Mouse (Mus musculus) limb, embryonic 15.5 days (tissue): ENCODE measurements at regions not wholly inside any gene's neighbourhood (a gene's known extent, or its start where the extent isn't known, plus 50 kb on each side); places are given as distances from the start of the nearest gene placed in this dataset.

ENCODE experiments used
- ATAC-seq: fragments of 200-750 bp; cut with Nextera tagmentation; 2 replicates; pipeline ENCODE4 v1.8.0; 2017; ENCODE audit warnings: low read depth, moderate TSS enrichment; ENCODE audit not compliant: insufficient number of reproducible peaks, low FRiP score, low TSS enrichment
- H3K27ac ChIP-seq: fragments of 300-500 bp; sonication (generic); 2 replicates; pipeline ENCODE4 v1.5.1; 2015; ENCODE audit warnings: moderate library complexity, mild to moderate bottlenecking, inconsistent platforms
- H3K27me3 ChIP-seq: fragments of 300-500 bp; sonication (generic); 2 replicates; pipeline ENCODE4 v1.6.1; 2015; ENCODE audit warnings: inconsistent platforms
- H3K36me3 ChIP-seq: fragments of 300-500 bp; sonication (generic); 2 replicates; pipeline ENCODE4 v1.6.1; 2015; ENCODE audit warnings: inconsistent platforms
- H3K4me1 ChIP-seq: fragments of 300-500 bp; sonication (generic); 2 replicates; pipeline ENCODE4 v1.6.1; 2015; ENCODE audit warnings: inconsistent platforms
- H3K4me2 ChIP-seq: fragments of 300-500 bp; sonication (generic); 2 replicates; pipeline ENCODE4 v1.6.1; 2015; ENCODE audit warnings: mild to moderate bottlenecking, inconsistent platforms
- H3K4me3 ChIP-seq: fragments of 300-500 bp; sonication (generic); 2 replicates; pipeline ENCODE4 v1.5.1; 2015; ENCODE audit warnings: mild to moderate bottlenecking, inconsistent platforms
- H3K9ac ChIP-seq: fragments of 300-500 bp; sonication (generic); 2 replicates; pipeline ENCODE4 v1.6.1; 2015; ENCODE audit warnings: inconsistent platforms
- H3K9me3 ChIP-seq: fragments of 300-500 bp; sonication (generic); 2 replicates; pipeline ENCODE4 v1.6.1; 2016; ENCODE audit warnings: inconsistent platforms
- WGBS: fragments of 180-500 bp; shearing (Covaris S2); methylation state at CpG from one replicate; pipeline ENCODE4 v1.1.7; 2015; 5-methylcytosine and 5-hydroxymethylcytosine counted together

DNA sequence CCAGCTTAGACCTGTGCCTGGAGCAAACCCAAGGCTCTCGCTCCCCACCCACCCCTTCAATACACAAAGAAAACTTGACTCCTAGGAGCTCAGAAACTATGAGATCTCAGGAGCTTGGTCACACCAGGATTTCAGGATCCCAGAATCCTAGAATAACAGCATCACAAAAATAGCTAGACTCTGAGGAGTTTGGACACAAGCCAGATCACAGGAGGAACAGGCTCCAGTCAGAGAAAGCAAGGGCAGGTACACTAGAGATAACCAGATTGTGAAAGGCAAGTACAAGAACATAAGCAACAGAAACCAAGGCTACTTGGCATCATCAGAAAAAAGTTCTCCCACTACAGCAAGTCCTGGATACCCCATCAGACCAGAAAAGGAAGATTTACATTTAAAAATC lies 221.5 kb downstream of the Epha7 start:
- Histone ChIP-seq H3K9ac (no peak overlapping the region), H3K9me3 (no peaks in the 10 kb centered on the region), H3K4me2 (no peak overlapping the region), H3K4me3 (no peak overlapping the region), H3K4me1 (no peaks in the 10 kb centered on the region), H3K27ac (no peak overlapping the region), H3K36me3 (no peaks in the 10 kb centered on the region), H3K27me3 (no peaks in the 10 kb centered on the region)
- WGBS: 100% methylated on average over 1 of the region's 1 CpGs
- no peak for ATAC-seq

DNA sequence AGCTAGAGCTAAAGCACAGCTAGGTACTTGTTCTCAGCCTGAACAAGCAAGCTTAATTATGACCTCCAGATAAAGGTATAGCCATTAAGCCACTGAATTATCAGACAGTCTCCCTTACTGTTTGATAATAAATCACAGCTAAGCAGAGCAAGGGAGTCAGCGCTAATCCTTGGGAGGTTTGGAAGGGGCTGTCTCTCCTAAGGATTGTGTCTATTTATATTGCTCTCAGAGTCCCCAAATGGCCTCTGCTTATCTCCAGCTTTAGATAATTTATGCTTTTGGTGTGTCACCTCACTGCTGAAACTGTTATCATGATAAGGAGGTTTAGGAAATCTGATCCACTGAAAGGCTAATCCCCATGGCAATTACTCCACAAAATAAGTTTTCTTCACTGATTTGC lies 227.1 kb downstream of the Epha7 start:
- Histone ChIP-seq H3K36me3 (no peaks in the 10 kb centered on the region), H3K4me2 (no peak overlapping the region), H3K4me3 (no peak overlapping the region), H3K9me3 (no peaks in the 10 kb centered on the region), H3K9ac (no peak overlapping the region), H3K4me1 (no peaks in the 10 kb centered on the region), H3K27ac (no peak overlapping the region), H3K27me3 (no peaks in the 10 kb centered on the region)
- no peak for ATAC-seq
- WGBS: 24% methylated on average over 1 of the region's 1 CpGs

- no peaks in the 10 kb centered on the region for H3K9me3 ChIP-seq
- no peak overlapping the region for H3K4me3 ChIP-seq
- WGBS: 93% methylated on average over 12 of the region's 12 CpGs
- no peak overlapping the region for H3K4me2 ChIP-seq
- ATAC-seq: no peak
- H3K4me1 ChIP-seq: no peaks in the 10 kb centered on the region; the same call in 1 of the 2 replicates
- no peak overlapping the region for H3K27ac ChIP-seq
- H3K36me3 ChIP-seq: no peaks in the 10 kb centered on the region
- no peaks in the 10 kb centered on the region for H3K27me3 ChIP-seq
- no peak overlapping the region for H3K9ac ChIP-seq
Measured at GRCm38 (mm10) chr4:29068678-29069621, 256.0 kb downstream of the Epha7 start.

GRCm38 (mm10) chr4:29074204-29074603 lies 261.3 kb downstream of the Epha7 start:
- Histone ChIP-seq H3K4me3 (no peak overlapping the region), H3K36me3 (no peaks in the 10 kb centered on the region), H3K4me2 (no peak overlapping the region), H3K4me1 (no peaks in the 10 kb centered on the region), H3K9me3 (no peaks in the 10 kb centered on the region), H3K27me3 (no peaks in the 10 kb centered on the region), H3K9ac (no peak overlapping the region), H3K27ac (no peak overlapping the region)
- ATAC-seq: no peak

DNA sequence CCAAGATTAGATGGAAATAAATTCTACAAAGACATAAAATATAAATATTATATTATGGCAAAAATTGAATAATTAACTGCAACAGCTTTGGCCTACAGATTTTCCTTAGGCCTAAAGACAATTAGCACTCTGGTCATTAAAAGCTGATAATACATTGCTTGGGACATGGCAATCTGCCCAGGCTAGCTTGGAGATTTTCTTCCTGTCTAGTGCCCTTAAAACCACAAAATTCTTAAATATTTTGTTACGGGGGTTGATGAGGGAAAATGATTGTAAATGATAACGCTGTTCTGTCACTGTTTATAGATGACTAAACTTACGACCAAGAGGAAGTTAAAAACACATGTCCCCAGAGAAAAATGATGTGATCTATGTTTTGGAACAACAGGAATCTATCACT lies 261.9 kb downstream of the Epha7 start:
- no peaks in the 10 kb centered on the region for H3K9me3 ChIP-seq
- H3K4me2 ChIP-seq: no peak overlapping the region
- ATAC-seq: no peak
- H3K27me3 ChIP-seq: no peaks in the 10 kb centered on the region
- H3K36me3 ChIP-seq: no peaks in the 10 kb centered on the region
- H3K27ac ChIP-seq: no peak overlapping the region
- H3K9ac ChIP-seq: no peak overlapping the region
- 40% methylated on average over 3 of the region's 3 CpGs for WGBS
- H3K4me1 ChIP-seq: no peaks in the 10 kb centered on the region
- H3K4me3 ChIP-seq: no peak overlapping the region

- 88% methylated on average over 3 of the region's 3 CpGs for WGBS
- Histone ChIP-seq H3K4me3 (no peak overlapping the region), H3K36me3 (no peaks in the 10 kb centered on the region), H3K9me3 (no peaks in the 10 kb centered on the region), H3K4me1 (no peaks in the 10 kb centered on the region), H3K27me3 (no peaks in the 10 kb centered on the region), H3K27ac (no peak overlapping the region), H3K4me2 (no peak overlapping the region), H3K9ac (no peak overlapping the region)
- ATAC-seq: no peak
Measured at GRCm38 (mm10) chr4:29076683-29077082, 263.8 kb downstream of the Epha7 start.

DNA sequence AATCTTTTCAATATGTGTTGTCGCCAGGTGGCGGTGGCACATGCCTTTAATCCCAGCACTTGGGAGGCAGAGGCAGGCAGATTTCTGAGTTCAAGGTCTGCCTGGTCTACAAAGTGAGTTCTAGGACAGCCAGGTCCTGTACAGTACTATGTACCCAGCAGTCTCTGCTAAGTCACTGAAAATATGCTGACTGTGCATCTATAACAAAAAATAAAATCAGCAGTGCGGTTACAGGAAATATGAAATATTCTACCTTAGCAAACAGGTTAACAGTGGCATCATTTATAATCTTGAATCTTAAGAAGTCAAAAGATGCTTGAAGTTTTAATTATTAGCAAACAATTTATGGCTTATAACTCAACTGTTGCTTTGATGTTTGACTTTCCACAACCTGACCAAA lies 265.5 kb downstream of the Epha7 start:
- no peak overlapping the region for H3K4me3 ChIP-seq
- no peak overlapping the region for H3K9ac ChIP-seq
- no peaks in the 10 kb centered on the region for H3K36me3 ChIP-seq
- no peak overlapping the region for H3K4me2 ChIP-seq
- no peaks in the 10 kb centered on the region for H3K27me3 ChIP-seq
- no peaks in the 10 kb centered on the region for H3K9me3 ChIP-seq
- H3K27ac ChIP-seq: no peak overlapping the region
- WGBS: 95% methylated on average over 3 of the region's 3 CpGs
- ATAC-seq: no peak
- H3K4me1 ChIP-seq: no peaks in the 10 kb centered on the region

DNA sequence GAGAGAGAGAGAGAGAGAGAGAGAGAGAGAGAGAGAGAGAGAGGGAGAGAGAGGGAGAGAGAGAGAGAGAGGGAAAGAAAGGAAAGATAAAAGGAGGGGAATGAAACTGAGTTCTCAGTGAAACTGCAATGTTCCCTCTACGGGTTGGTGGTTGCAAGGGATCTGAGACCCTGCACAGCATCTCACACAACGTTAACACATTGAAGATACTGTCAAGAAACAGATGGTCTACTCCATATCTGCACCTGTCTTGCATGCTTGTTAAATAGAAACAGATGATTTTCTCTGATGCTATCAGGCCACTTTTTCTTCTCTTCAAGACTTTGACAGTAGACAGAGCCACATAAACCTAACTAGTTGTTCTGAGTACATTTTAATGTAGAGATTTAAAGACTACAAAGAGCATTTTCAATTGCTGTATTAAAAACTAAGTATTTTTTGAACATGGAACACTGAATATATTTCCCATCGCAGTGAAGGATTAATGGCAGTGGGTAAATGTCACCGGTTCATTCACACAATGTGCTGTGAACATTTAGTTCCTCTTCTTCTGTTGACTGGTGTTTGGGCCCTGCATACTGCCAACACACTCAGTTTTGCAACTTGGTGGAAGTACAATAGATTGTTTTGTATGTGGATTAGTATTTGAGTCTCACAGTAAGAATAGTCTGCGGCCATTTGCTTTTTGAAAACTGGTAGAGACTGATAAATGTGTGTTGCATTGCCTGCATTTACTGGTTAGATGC lies 270.8 kb downstream of the Epha7 start:
- no peak overlapping the region for H3K9ac ChIP-seq
- ATAC-seq: no peak
- no peaks in the 10 kb centered on the region for H3K36me3 ChIP-seq
- H3K4me2 ChIP-seq: no peak overlapping the region
- WGBS: 59% methylated on average over 5 of the region's 5 CpGs
- no peaks in the 10 kb centered on the region for H3K9me3 ChIP-seq
- H3K27me3 ChIP-seq: no peaks in the 10 kb centered on the region
- H3K27ac ChIP-seq: no peak overlapping the region
- H3K4me1 ChIP-seq: no peaks in the 10 kb centered on the region
- no peak overlapping the region for H3K4me3 ChIP-seq

DNA sequence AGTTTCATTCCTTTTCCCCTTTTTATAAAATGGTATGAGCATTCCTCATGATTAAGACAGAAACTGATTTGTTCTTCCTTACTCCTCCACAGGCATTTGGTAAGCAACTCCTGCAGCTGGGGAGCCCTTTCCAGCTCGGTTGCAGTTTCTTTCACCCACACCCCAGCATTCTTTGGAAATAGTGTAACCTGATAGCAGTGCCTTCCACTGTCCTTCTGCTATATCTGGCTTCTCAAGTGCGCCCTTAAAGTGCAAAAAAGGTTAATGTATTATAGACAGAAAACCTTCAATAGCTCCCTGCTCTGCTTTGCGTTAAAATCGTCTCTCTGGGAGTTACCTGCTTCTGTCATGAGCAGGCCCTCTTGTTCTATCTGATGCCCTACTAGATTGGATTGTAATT lies 278.0 kb downstream of the Epha7 start:
- H3K9ac ChIP-seq: no peak overlapping the region
- WGBS: 25% methylated on average over 4 of the region's 4 CpGs
- H3K4me2 ChIP-seq: no peak overlapping the region
- H3K9me3 ChIP-seq: no peaks in the 10 kb centered on the region
- no peaks in the 10 kb centered on the region for H3K4me1 ChIP-seq
- no peaks in the 10 kb centered on the region for H3K27me3 ChIP-seq
- ATAC-seq: no peak
- no peak overlapping the region for H3K4me3 ChIP-seq
- H3K27ac ChIP-seq: no peak overlapping the region
- H3K36me3 ChIP-seq: no peaks in the 10 kb centered on the region

DNA sequence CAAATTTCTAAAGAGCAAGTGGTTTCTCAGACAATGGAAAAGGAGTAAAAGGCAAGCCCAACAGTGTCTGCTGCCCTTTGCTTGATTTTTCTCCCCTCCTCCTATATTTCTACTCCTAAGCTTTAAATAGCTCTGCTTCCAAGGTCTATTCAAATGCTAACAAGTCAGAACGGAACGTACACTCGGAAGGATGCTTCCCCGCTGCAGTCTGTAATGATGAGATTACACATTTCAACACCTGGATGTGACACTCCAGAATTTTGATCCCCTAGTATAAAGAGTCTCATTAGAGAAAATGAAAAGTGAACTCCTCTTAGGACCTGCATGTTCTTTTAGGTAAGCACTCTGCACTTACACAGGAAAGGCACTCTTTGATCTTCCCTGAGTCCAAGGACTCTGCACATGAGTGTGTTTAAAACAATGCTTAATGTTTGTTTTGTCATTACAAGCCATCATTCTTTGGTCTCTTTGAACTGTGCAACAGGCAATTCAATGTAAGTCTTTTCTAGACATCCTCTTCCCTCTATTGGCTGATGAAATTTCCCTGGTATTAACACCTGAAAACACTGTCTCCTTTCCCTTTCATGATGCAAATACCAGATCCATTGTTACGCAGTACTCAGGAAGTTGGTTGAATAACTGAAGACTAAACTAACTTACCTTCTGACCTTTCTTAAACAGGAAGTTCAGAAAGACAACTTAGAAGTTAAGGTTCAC lies 278.7 kb downstream of the Epha7 start:
- no peak for ATAC-seq

GRCm38 (mm10) chr4:29102373-29102772 lies 289.4 kb downstream of the Epha7 start:
- Histone ChIP-seq H3K9me3 (no peaks in the 10 kb centered on the region), H3K9ac (no peak overlapping the region), H3K4me3 (no peak overlapping the region), H3K4me1 (no peaks in the 10 kb centered on the region), H3K27me3 (no peaks in the 10 kb centered on the region), H3K4me2 (no peak overlapping the region), H3K27ac (no peak overlapping the region), H3K36me3 (no peaks in the 10 kb centered on the region)
- 36% methylated on average over 2 of the region's 2 CpGs for WGBS
- ATAC-seq: no peak

More for the DNA sequence above, 278.7 kb downstream of the Epha7 start:
- Histone ChIP-seq H3K4me3 (no peak overlapping the region), H3K27ac (no peak overlapping the region), H3K27me3 (no peaks in the 10 kb centered on the region), H3K36me3 (no peaks in the 10 kb centered on the region), H3K9ac (no peak overlapping the region), H3K9me3 (no peaks in the 10 kb centered on the region), H3K4me1 (no peaks in the 10 kb centered on the region), H3K4me2 (no peak overlapping the region)
- WGBS: 50% methylated on average over 5 of the region's 5 CpGs

- Histone ChIP-seq H3K9ac (no peak overlapping the region), H3K27me3 (no peaks in the 10 kb centered on the region), H3K9me3 (no peaks in the 10 kb centered on the region), H3K4me3 (no peak overlapping the region), H3K4me1 (no peaks in the 10 kb centered on the region), H3K4me2 (no peak overlapping the region), H3K27ac (no peak overlapping the region), H3K36me3 (no peaks in the 10 kb centered on the region)
- 26% methylated on average over 1 of the region's 1 CpGs for WGBS
- no peak for ATAC-seq
Measured at GRCm38 (mm10) chr4:29103414-29103813, 290.5 kb downstream of the Epha7 start.
